Mouse (Mus musculus) heart, postnatal 14 days (tissue): Measurements from ENCODE around the gene Dazap2. TPM values are rescaled to one million over a fixed set of nuclear protein-coding genes. Genes with fewer than 3 reads are reported as not detected.
A peak's percentile ranks its signal among the peaks of the same experiment; 100 is the strongest.

Source experiments
- DNase-seq, 2 experiments: peaks; one replicate each; pipeline ENCODE4 v3.0.0; 2021 to 2022
- intact Hi-C: fragments of 180-260 bp; cut with DNase I; formaldehyde crosslinking; loops from one replicate; pipeline ENCODE4 v1.15.1; 2025
- microRNA-seq, 2 experiments: library from miRNA; unstranded; fragments of <30 nt; microRNA quantifications; one replicate each; pipeline ENCODE4 v1.2.0; 2021 to 2022
- total RNA-seq, 2 experiments: library from RNA; stranded (reverse); gene quantifications; 2 replicates each; pipeline ENCODE4 v1.2.3; 2021

Gene Dazap2
- total RNA-seq, 2 experiments from 2014 or later, result 146 to 158 TPM

GRCm38 (mm10) chr15:100667420-100667819, 52.3 kb downstream of the Dazap2 start:
- intact Hi-C loops, result no loop called here
- DNase-seq, result no peak

- intact Hi-C loops, result no loop called here
- no peak for DNase-seq
Measured at GRCm38 (mm10) chr15:100667871-100668545, 52.9 kb downstream of the Dazap2 start.

GRCm38 (mm10) chr15:100669337-100669736, 54.2 kb downstream of the Dazap2 start, which contains the start of gene Bin2:
TSS of gene Bin2 (minus strand) at chr15:100669553.
- intact Hi-C loops, result no loop called here
- DNase-seq, result peak; percentile 23 to 38

GRCm38 (mm10) chr15:100670004-100670403, 54.9 kb downstream of the Dazap2 start:
- intact Hi-C loops, result no loop called here

More at GRCm38 (mm10) chr15:100670004-100670403, 54.9 kb downstream of the Dazap2 start:
- no peak for DNase-seq

Small RNAs within 50 kb of the gene (microRNA-seq; reads per million reads assigned to microRNA genes)
- 0 reads per million in 2 experiments for gene Mir6961

Other genes starting within 250 kb of the Dazap2 start
- not detected for gene Gm5475, start 193.2 kb upstream of the Dazap2 start, total RNA-seq
- 10 to 100 TPM; 53.6 to 58.2 TPM for gene Slc11a2, start 190.3 kb upstream of the Dazap2 start, total RNA-seq
- 10 to 100 TPM; 12.8 to 20.4 TPM for gene Letmd1, start 146.3 kb upstream of the Dazap2 start, total RNA-seq
- gene Csrnp2, start 119.9 kb upstream of the Dazap2 start, total RNA-seq, result 1 to 10 TPM; 3.1 to 3.2 TPM
- 10 to 100 TPM; 14.3 to 15.8 TPM for gene Tfcp2, start 63.3 kb upstream of the Dazap2 start, total RNA-seq
- gene Pou6f1, start 15.4 kb upstream of the Dazap2 start, total RNA-seq, result 10 to 100 TPM; 13.2 to 14.6 TPM
- gene Smagp, start 21.6 kb downstream of the Dazap2 start, total RNA-seq, result 10 to 100 TPM; 14.8 to 17.1 TPM
- gene Bin2, start 54.2 kb downstream of the Dazap2 start, total RNA-seq, result 1 to 10 TPM; 1.8 to 3.9 TPM
- 1 to 10 TPM in 1 of 2 experiments, under 1 TPM in 1; 0.51 to 1.1 TPM for gene Cela1, start 72.6 kb downstream of the Dazap2 start, total RNA-seq
- 1 to 10 TPM; 1.5 to 1.8 TPM for gene Galnt6, start 114.0 kb downstream of the Dazap2 start, total RNA-seq
- gene Slc4a8, start 146.4 kb downstream of the Dazap2 start, total RNA-seq, result 1 to 10 TPM; 4.4 to 6.9 TPM